Mouse (Mus musculus) adrenal gland, postnatal 14 days (tissue): ENCODE measurements at regions not wholly inside any gene's neighbourhood (a gene's known extent, or its start where the extent isn't known, plus 50 kb on each side); places are given as distances from the start of the nearest gene placed in this dataset.

ENCODE experiments used
- DNase-seq: peaks from one replicate; pipeline ENCODE4 v3.0.0; 2021; ENCODE audit warnings: mixed read lengths

DNA sequence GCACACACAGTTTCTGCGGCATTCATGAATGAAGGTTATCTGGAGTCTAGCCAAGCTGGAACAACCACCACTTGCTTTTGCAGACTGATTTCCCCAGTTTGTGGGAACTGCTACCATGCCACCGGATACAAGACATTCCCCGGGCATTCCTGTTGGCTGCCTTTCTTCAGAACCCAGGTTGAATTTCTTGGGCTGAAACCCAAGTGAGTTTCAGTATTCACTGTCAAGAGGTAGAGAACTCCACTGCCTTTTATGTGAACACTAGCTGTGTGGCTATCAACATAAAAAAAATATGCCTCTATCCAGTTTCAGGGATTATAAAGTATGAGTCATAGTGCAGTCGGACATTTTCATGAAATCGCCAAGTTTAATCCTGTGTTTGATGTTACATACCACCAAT is 216.3 kb upstream of the A1bg start:
- peak; percentile 10 for DNase-seq

DNA sequence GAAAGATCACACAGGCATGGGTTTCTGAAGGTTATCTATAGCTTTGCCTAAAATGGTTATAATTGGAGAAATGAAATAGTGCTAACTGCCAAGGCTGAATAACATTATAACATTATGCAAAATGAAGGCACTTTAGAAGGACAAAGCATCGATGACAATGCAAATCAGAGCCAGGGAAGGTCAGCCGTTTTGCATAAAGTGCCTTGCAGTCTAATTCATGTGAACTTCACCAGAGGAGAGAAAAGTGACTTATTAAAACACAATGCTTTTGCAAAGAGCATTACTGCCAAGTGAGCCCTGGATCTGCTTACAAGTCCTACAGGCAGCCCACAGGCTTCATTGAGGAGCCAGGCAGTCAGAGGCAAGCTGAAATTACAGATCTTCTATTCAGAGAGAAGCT is 214.0 kb upstream of the A1bg start:
- DNase-seq: no peak

DNA sequence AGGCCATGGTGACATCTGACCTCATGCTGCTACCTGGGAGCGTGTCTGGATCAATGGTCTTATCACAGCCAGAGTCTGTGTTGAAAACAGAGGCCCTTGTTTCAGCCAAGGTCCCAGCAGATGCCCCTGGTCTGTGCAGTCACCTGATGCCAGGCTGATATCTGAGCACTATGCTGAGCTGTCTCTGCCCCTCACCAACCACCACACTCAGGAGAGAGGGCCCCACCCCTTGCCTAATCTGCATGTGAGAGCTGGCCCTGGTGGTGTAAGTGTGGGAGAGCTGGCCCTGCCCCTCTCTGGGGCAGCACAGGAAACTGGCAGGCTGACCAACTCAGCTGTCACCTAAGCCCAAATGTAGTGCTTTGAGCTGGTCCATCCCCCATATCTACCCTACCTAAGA is 210.5 kb upstream of the A1bg start:
- DNase-seq: no peak

DNA sequence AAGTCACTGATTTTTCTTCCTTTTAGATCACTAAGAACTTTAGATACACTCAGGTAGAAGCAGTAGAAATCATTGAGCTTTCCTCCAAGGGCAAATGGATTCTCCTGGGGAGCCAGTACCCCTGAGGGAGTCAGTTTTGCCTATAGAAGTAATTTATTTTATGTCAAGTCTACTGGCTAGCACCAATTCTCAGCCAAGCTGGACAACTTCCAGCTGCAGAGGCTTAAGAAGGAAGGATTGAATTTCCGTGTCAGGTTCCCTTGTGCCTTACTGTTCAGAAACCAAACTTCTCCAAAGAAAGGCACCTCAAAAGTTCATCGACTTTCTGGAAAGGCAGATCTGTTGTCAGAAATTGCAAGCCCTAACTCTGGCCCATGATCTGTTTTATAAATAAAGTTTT is 205.2 kb upstream of the A1bg start:
- DNase-seq: no peak

GRCm38 (mm10) chr15:61127130-61127529 is 204.3 kb upstream of the A1bg start:
- no peak for DNase-seq

- DNase-seq: no peak
Observed at GRCm38 (mm10) chr15:61116912-61117311, 194.1 kb upstream of the A1bg start.

DNA sequence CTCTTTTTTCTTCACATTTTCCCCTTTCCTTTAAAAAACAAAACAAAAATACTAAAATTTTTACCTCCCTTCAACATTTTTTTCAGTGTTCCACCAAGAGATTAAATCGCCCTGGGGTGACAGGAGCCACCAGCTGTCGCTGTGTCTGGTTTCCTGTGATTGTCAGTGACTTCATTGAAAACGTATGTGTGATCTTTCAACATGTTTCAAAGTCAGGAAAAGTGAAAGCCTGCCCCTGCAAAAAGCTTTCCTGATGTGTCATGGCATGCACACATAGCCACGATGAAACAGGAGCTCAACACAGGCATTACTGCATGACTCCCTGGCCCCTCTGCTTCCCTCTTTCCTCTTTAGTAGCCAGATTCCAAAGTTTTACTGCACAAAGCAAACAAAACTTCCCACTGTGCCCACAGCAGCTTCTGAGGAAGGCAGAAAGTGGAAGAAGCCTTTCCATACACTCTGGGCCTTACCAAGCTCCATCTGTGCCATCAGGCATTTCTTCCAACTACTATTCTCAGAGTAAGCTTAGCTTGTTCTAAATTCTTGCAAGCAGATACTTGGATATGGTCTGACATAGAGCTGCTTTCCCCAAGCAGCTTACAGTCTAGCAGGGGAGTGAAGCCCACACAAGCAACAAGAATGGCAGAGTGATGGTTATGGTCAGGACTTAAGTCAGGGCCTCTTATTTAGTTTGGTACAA is 186.8 kb upstream of the A1bg start:
- DNase-seq: no peak

GRCm38 (mm10) chr15:61108957-61109356 is 186.1 kb upstream of the A1bg start:
- DNase-seq: no peak

- DNase-seq: peak; percentile 67
Observed at GRCm38 (mm10) chr15:61102421-61103412, 179.9 kb upstream of the A1bg start.

DNA sequence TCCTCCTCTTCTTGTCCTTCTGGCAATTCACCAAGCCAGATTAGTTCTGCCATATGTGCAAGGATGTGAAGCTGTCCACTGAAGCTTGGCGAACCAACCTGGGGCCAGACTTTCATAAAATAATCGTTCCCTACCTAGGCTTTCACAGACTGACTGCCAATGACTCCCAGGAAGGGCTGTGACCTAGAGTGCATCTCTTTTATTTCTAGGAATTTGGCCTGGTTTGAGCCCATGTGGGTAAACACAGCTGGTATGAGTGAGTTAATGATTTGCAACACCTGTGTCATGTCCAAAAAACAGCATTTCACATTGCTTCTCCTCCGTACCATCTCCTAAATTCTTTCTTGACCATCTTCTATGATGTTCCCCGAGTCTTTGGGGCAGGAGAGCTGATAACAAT is 178.0 kb upstream of the A1bg start:
- no peak for DNase-seq

- no peak for DNase-seq
Observed at GRCm38 (mm10) chr15:61098968-61099367, 176.2 kb upstream of the A1bg start.

- no peak for DNase-seq
Observed at GRCm38 (mm10) chr15:61098519-61098918, 175.7 kb upstream of the A1bg start.

DNA sequence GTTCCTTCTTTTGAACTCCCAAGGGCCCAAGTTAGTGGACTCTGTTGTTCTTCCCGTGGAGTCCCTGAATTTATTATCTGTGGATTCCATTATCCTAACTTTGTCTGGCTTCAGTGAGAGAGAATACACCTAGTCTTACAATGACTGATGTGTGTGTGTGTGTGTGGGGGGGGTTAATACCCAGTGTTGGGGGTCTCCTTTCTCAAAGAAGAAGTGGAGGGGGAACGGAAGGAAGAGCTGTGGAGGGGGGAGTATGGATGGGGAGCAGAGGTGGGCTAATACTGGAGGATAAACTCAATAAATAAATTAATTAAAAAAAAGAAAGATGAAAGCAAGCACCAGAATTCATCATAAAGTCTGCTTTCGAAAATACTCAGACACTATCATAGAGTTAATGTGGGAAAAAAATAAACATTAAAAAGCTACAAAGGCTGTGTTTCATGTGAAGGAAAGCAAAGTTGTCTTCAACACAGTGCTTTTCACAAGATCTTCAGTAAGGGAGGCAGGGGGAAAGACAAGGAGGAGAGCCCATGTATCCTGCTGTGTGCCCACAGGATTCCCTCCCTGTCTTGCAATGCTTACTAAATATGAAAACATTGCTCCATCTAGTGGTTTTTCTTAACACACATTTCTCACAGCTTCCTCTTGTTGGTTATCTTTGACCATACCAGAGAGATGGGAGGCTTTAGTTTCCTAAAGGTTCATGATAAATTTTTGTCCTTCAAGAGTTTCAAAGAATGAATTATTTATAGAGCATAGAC is 173.4 kb upstream of the A1bg start:
- DNase-seq: peak; percentile 8

GRCm38 (mm10) chr15:61055017-61055609 is 132.3 kb upstream of the A1bg start:
- no peak for DNase-seq

DNA sequence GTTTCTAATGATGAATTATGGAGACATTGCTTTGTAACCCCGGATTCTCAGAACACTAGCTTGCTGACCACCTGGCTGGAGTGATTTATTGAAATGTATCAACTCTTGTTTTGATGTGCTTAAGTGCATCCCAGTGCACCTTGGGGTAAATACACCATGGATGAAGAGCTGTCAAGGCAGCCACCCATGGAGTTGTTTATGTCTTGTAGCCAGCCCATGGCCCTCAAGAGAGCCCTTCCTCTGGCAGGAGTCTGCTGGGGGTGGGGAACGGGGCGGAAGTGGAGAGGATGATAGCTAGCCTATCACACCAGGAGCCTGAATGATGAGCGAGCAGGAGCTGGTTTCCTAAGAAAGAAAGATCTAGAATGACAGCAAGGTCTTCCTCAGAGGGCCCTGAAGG is 128.6 kb upstream of the A1bg start:
- DNase-seq: no peak

DNA sequence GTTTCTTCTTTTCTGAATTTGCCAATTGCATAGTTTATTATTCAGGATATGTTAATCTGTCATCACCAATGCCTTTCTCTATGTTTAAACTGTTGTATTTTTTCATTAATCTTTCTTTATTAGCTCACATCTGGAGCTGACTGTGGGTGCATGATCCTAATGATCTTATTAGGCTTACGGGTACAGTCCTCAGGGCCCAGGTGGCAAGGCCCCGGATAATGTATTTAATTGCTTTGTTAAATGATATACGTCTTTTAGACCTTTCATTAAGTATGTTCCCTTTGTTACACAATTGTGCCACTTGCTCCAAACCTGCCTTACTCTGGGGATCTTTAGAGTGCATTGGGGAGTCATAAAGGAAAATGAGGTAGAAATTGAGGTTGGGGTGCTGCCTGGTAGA is 86.7 kb upstream of the A1bg start:
- DNase-seq: no peak

GRCm38 (mm10) chr15:61007461-61008059 is 84.7 kb upstream of the A1bg start:
- no peak for DNase-seq

- peak; percentile 11 for DNase-seq
Observed at GRCm38 (mm10) chr15:61006608-61007007, 83.8 kb upstream of the A1bg start.

DNA sequence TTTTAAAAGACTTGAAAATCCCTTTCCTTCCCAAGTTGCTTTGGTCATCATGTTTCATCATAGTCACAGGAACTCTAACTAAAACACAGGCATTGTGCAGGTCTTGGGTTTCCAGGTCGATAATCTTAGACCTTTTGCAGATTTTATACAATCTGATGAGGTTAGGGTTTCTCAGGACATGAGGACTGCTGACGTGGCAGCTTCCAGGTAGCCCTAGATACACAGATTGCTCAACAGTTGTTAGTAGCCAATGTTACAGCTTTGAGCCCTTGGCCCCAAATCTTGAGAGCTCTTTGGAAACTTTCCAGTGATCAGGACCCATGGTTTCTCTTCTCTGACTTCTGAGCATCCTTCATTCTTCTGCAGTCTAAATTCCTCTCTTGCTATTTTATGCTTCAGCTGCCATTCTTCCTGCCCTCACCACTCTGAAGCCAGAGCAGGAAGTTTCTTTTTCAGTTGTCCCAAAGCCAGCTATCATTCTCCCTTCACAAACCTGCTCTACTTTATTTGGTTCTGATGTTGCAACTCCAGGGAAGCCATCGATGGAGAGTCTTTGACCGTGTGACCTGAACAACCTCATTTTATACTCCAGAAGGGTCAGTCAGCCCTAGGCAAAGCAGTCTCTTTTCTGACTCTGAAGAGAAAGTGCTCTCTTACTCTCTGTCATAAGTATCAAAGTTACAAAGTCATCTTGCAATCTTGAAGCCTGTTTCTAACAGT is 71.3 kb upstream of the A1bg start:
- DNase-seq: no peak

DNA sequence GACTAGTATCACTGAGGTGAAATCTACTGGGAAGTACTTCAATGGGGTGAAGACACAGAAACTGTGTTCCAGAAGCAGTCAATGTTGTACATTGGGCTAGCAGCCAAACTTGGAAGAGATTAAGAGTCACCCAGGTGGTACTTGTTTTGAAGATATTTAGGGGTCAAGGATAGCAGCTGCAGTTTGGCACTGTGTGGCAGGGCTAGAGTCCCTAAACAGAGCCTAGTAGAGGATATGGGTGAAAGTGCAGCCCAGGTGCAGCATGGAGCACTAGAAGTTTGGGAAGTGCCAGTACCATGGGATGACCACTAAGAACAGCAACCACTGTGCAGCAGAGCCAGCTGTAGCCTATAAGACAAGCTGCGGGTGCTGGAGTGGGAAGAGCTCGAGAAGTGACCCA is 70.6 kb upstream of the A1bg start:
- DNase-seq: no peak

- peak; percentile 47 for DNase-seq
Observed at GRCm38 (mm10) chr15:60982576-60982975, 59.8 kb upstream of the A1bg start.
